Mouse (Mus musculus): ENCODE results near the gene Nyap1. TPM values are rescaled to one million over a fixed set of nuclear protein-coding genes. Genes with fewer than 3 reads are reported as not detected.
"Not testable (repeated sequence)": the region's sequence is repeated elsewhere in the genome, so short reads cannot be mapped to it uniquely, and the experiment has no call there.

The Nyap1 gene
- polyA plus RNA-seq, 1 experiment from 2014 or later: 4.0 TPM

GRCm38 (mm10) chr5:137737400-137737940 is 3.9 kb downstream of the Nyap1 start:
- ATAC-seq (ENCODE audit: low FRiP score, low read depth): no peak
- Histone ChIP-seq H3K4me1 (peaks cover 44% of the 10 kb centered on the region), H3K4me2 (replicated peaks) (no peak overlapping the region), H3K4me3 (no peak overlapping the region), H3K36me3 (peaks cover 53% of the 10 kb centered on the region), H3K9ac (peak overlapping the region; percentile 21; the same call in 1 of the 2 replicates), H3K27ac (no peak overlapping the region), H3K9me3 (no peaks in the 10 kb centered on the region), H3K27me3 (no peaks in the 10 kb centered on the region)
- WGBS: 84% methylated on average over 6 of the region's 6 CpGs

GRCm38 (mm10) chr5:137734289-137735061 is 6.9 kb downstream of the Nyap1 start:
- Histone ChIP-seq H3K27me3 (no peaks in the 10 kb centered on the region), H3K9me3 (no peaks in the 10 kb centered on the region), H3K36me3 (peaks cover 71% of the 10 kb centered on the region), H3K4me3 (no peak overlapping the region), H3K27ac (peak overlapping the region; percentile 22; the same call in 1 of the 2 replicates), H3K4me2 (replicated peaks) (no peak overlapping the region), H3K9ac (0 out of 2 replicates have a peak overlapping the region, but pooled peaks have one; percentile 19), H3K4me1 (peaks cover 34% of the 10 kb centered on the region)
- WGBS: 70% methylated on average over 6 of the region's 6 CpGs
- peak; percentile 60; the same call in 1 of the 2 replicates for ATAC-seq (ENCODE audit: low FRiP score, low read depth)

GRCm38 (mm10) chr5:137733638-137734288 is 7.6 kb downstream of the Nyap1 start:
- no peak overlapping the region for H3K27ac ChIP-seq
- no peaks in the 10 kb centered on the region for H3K27me3 ChIP-seq
- H3K9me3 ChIP-seq: no peaks in the 10 kb centered on the region
- no peak overlapping the region for H3K4me2 ChIP-seq (replicated peaks)
- peaks cover 27% of the 10 kb centered on the region for H3K4me1 ChIP-seq
- 0 out of 2 replicates have a peak overlapping the region, but pooled peaks have one; percentile 19 for H3K9ac ChIP-seq
- 89% methylated on average over 12 of the region's 12 CpGs for WGBS
- ATAC-seq (ENCODE audit: low FRiP score, low read depth): 0 out of 2 replicates have a peak, but pooled peaks have one; percentile 12
- H3K4me3 ChIP-seq: no peak overlapping the region
- H3K36me3 ChIP-seq: peaks cover 73% of the 10 kb centered on the region

GRCm38 (mm10) chr5:137726767-137727166 is 14.6 kb downstream of the Nyap1 start:
- Histone ChIP-seq H3K9ac (no peak overlapping the region), H3K27ac (no peak overlapping the region), H3K9me3 (no peaks in the 10 kb centered on the region), H3K4me2 (replicated peaks) (no peak overlapping the region), H3K4me1 (peaks cover 9% of the 10 kb centered on the region), H3K36me3 (peaks cover 13% of the 10 kb centered on the region), H3K4me3 (no peak overlapping the region), H3K27me3 (no peaks in the 10 kb centered on the region)
- ATAC-seq (ENCODE audit: low FRiP score, low read depth): no peak
- 72% methylated on average over 6 of the region's 6 CpGs for WGBS

- H3K27ac ChIP-seq: no peak overlapping the region
- H3K4me1 ChIP-seq: peaks cover 4% of the 10 kb centered on the region; the same call in 1 of the 2 replicates
- WGBS: 88% methylated on average over 5 of the region's 5 CpGs
- H3K27me3 ChIP-seq: no peaks in the 10 kb centered on the region
- no peaks in the 10 kb centered on the region for H3K9me3 ChIP-seq
- H3K4me2 ChIP-seq (replicated peaks): no peak overlapping the region
- H3K9ac ChIP-seq: no peak overlapping the region
- H3K36me3 ChIP-seq: 0 out of 2 replicates have a peak, but pooled peaks cover under 1% of the 10 kb centered on the region
- no peak overlapping the region for H3K4me3 ChIP-seq
- no peak for ATAC-seq (ENCODE audit: low FRiP score, low read depth)
These were observed 17.6 kb downstream of the Nyap1 start for GRCm38 (mm10) chr5:137723840-137724239.

GRCm38 (mm10) chr5:137720558-137721164 is 20.7 kb downstream of the Nyap1 start:
- H3K27me3 ChIP-seq; H3K4me1 ChIP-seq; H3K9ac ChIP-seq; H3K36me3 ChIP-seq; H3K27ac ChIP-seq; ATAC-seq (ENCODE audit: low FRiP score, low read depth); H3K9me3 ChIP-seq: not testable (repeated sequence)
- WGBS: 16% methylated on average over 11 of the region's 16 CpGs
- H3K4me2 ChIP-seq (replicated peaks): peak overlapping the region; percentile 53
- H3K4me3 ChIP-seq: peak overlapping the region; percentile 24

GRCm38 (mm10) chr5:137719088-137719487 is 22.3 kb downstream of the Nyap1 start:
- Histone ChIP-seq H3K4me3 (no peak overlapping the region), H3K9me3 (no peaks in the 10 kb centered on the region), H3K9ac (no peak overlapping the region), H3K4me1 (peaks cover 4% of the 10 kb centered on the region; the same call in 1 of the 2 replicates), H3K27ac (no peak overlapping the region), H3K4me2 (replicated peaks) (no peak overlapping the region), H3K36me3 (no peaks in the 10 kb centered on the region), H3K27me3 (no peaks in the 10 kb centered on the region)
- ATAC-seq (ENCODE audit: low FRiP score, low read depth): no peak
- WGBS: 82% methylated on average over 6 of the region's 6 CpGs

GRCm38 (mm10) chr5:137718020-137718790 is 23.2 kb downstream of the Nyap1 start:
- Histone ChIP-seq H3K4me3 (no peak overlapping the region), H3K9me3 (no peaks in the 10 kb centered on the region), H3K9ac (no peak overlapping the region), H3K4me1 (peaks cover 4% of the 10 kb centered on the region; the same call in 1 of the 2 replicates), H3K4me2 (replicated peaks) (no peak overlapping the region), H3K27me3 (no peaks in the 10 kb centered on the region), H3K36me3 (no peaks in the 10 kb centered on the region), H3K27ac (no peak overlapping the region)
- 64% methylated on average over 8 of the region's 8 CpGs for WGBS
- no peak for ATAC-seq (ENCODE audit: low FRiP score, low read depth)

GRCm38 (mm10) chr5:137715685-137716084 is 25.7 kb downstream of the Nyap1 start:
- no peak overlapping the region for H3K4me2 ChIP-seq (replicated peaks)
- H3K9ac ChIP-seq: no peak overlapping the region
- peaks cover 3% of the 10 kb centered on the region; the same call in 1 of the 2 replicates for H3K4me1 ChIP-seq
- no peak overlapping the region for H3K4me3 ChIP-seq
- WGBS: 73% methylated on average over 8 of the region's 8 CpGs
- no peaks in the 10 kb centered on the region for H3K36me3 ChIP-seq
- no peak overlapping the region for H3K27ac ChIP-seq
- H3K27me3 ChIP-seq: no peaks in the 10 kb centered on the region
- ATAC-seq (ENCODE audit: low FRiP score, low read depth): no peak
- no peaks in the 10 kb centered on the region for H3K9me3 ChIP-seq

- Histone ChIP-seq H3K27me3 (no peaks in the 10 kb centered on the region), H3K4me2 (replicated peaks) (no peak overlapping the region), H3K36me3 (no peaks in the 10 kb centered on the region), H3K9me3 (no peaks in the 10 kb centered on the region), H3K4me1 (no peaks in the 10 kb centered on the region), H3K9ac (no peak overlapping the region), H3K4me3 (no peak overlapping the region), H3K27ac (no peak overlapping the region)
- ATAC-seq (ENCODE audit: low FRiP score, low read depth): no peak
- WGBS: 77% methylated on average over 5 of the region's 5 CpGs
These were observed 28.0 kb downstream of the Nyap1 start for GRCm38 (mm10) chr5:137713454-137713853.

- Histone ChIP-seq H3K4me2 (replicated peaks) (0 out of 2 replicates have a peak overlapping the region, but pooled peaks have one; percentile 3), H3K4me1 (peaks cover 8% of the 10 kb centered on the region; the same call in 1 of the 2 replicates)
These were observed 34.3 kb downstream of the Nyap1 start for GRCm38 (mm10) chr5:137706913-137707633.

More at GRCm38 (mm10) chr5:137706913-137707633, 34.3 kb downstream of the Nyap1 start:
- H3K4me3 ChIP-seq: no peak overlapping the region
- H3K9ac ChIP-seq: no peak overlapping the region
- H3K27ac ChIP-seq: no peak overlapping the region
- WGBS: 64% methylated on average over 12 of the region's 12 CpGs
- no peaks in the 10 kb centered on the region for H3K36me3 ChIP-seq
- 0 out of 2 replicates have a peak, but pooled peaks have one; percentile 51 for ATAC-seq (ENCODE audit: low FRiP score, low read depth)
- no peaks in the 10 kb centered on the region for H3K9me3 ChIP-seq
- H3K27me3 ChIP-seq: no peaks in the 10 kb centered on the region

All from limb, embryonic 13.5 days (tissue).